Mouse (Mus musculus): ENCODE results near the gene Gm42791.

Gm42791 gene

GRCm38 (mm10) chr5:148916775-148917174, 78.2 kb downstream of the Gm42791 start:
- DNase-seq = no peak

GRCm38 (mm10) chr5:148912262-148912661, 82.7 kb downstream of the Gm42791 start:
- no peak for DNase-seq

- DNase-seq = no peak
Observed at GRCm38 (mm10) chr5:148910066-148910465, 84.9 kb downstream of the Gm42791 start.

GRCm38 (mm10) chr5:148909402-148909801, 85.5 kb downstream of the Gm42791 start:
- peak; percentile 55 for DNase-seq

GRCm38 (mm10) chr5:148909057-148909395, 85.9 kb downstream of the Gm42791 start:
- DNase-seq = peak; percentile 40

- no peak for DNase-seq
Observed at GRCm38 (mm10) chr5:148908191-148909056, 86.5 kb downstream of the Gm42791 start.

- DNase-seq = no peak
Observed at GRCm38 (mm10) chr5:148906305-148906704, 88.6 kb downstream of the Gm42791 start.

GRCm38 (mm10) chr5:148904846-148905245, 90.1 kb downstream of the Gm42791 start:
- peak; percentile 74 for DNase-seq

GRCm38 (mm10) chr5:148899361-148899760, 95.6 kb downstream of the Gm42791 start:
- DNase-seq = no peak

GRCm38 (mm10) chr5:148897941-148898417, 97.0 kb downstream of the Gm42791 start:
- peak; percentile 55 for DNase-seq

GRCm38 (mm10) chr5:148897069-148897702, 97.8 kb downstream of the Gm42791 start:
- DNase-seq = peak; percentile 34

- no peak for DNase-seq
Observed at GRCm38 (mm10) chr5:148896515-148896914, 98.4 kb downstream of the Gm42791 start.

GRCm38 (mm10) chr5:148895833-148896232, 99.1 kb downstream of the Gm42791 start:
- DNase-seq = no peak

- DNase-seq = peak; percentile 28
Observed at GRCm38 (mm10) chr5:148895034-148895433, 99.9 kb downstream of the Gm42791 start.

GRCm38 (mm10) chr5:148890237-148890636, 104.7 kb downstream of the Gm42791 start:
- no peak for DNase-seq

GRCm38 (mm10) chr5:148888032-148888431, 106.9 kb downstream of the Gm42791 start:
- DNase-seq = no peak

- peak; percentile 55 for DNase-seq
Observed at GRCm38 (mm10) chr5:148885821-148886609, 108.9 kb downstream of the Gm42791 start.

- DNase-seq = no peak
Observed at GRCm38 (mm10) chr5:148883671-148884070, 111.3 kb downstream of the Gm42791 start.

- no peak for DNase-seq
Observed at GRCm38 (mm10) chr5:148879218-148879617, 115.7 kb downstream of the Gm42791 start.

- DNase-seq = no peak
Observed at GRCm38 (mm10) chr5:148873116-148873515, 121.8 kb downstream of the Gm42791 start.

GRCm38 (mm10) chr5:148869583-148869982, 125.4 kb downstream of the Gm42791 start:
- DNase-seq = no peak

GRCm38 (mm10) chr5:148867766-148868165, 127.2 kb downstream of the Gm42791 start:
- DNase-seq = no peak

GRCm38 (mm10) chr5:148867171-148867570, 127.8 kb downstream of the Gm42791 start:
- no peak for DNase-seq
